Mouse (Mus musculus) MEL (cell line): ENCODE measurements around the gene Usp36.

Experiments
- BHLHE40 ChIP-seq: IDR thresholded peaks from 2 replicates; pipeline ENCODE4 v1.6.1; 2012; ENCODE audit warnings: low read depth, mild to moderate bottlenecking, inconsistent platforms, low read length, improper control_type of control experiment, borderline replicate concordance
- CHD2 ChIP-seq: IDR thresholded peaks from 2 replicates; pipeline ENCODE4 v1.6.1; 2011; ENCODE audit warnings: low read length, improper control_type of control experiment
- MXI1 ChIP-seq: IDR thresholded peaks from 2 replicates; pipeline ENCODE4 v1.6.1; 2011; ENCODE audit warnings: mild to moderate bottlenecking, low read depth, low read length, improper control_type of control experiment

DNA sequence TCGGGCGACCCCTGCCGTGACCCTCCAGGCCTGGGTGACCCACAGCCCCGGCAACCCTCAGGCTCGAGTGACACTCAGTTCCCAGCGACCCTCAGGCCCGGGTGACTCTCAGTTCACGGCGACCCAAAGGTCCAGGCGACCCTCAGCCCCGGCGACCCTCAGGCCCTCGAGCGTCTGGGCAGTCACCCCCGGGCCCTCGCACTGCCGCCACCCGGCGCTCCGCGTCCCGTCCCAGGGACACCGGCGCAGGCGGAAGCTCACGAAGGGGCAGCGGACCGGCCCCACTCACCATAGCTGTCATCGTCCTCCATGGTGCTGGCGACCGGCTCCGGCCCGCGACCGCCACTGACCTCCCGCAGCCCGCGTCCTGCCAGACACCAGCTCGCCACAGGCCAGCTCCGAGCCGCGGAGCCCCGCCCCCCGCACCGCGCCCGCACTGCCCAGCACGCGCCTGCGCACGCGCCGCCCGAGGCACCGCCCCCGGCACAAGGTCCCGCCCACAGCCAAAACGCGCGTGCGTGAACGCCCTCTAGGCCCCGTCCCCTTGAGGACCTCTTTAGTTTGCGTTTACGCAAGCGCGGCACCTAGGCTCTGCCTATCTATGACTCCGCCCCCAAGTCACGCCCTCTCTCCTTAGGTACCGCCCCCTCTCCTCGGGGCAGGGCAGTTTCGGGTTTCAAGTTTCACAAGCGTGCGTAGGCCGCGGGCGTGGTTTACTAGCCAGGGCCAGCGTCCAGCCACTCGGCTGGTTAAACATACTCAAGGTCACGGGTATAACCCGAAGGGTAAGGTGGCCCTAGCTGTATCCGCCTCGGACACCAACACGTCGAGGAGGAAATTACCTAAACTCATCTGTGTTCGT lies 41.7 kb downstream of the Usp36 start, which contains the start of gene Cyth1:
- TF ChIP-seq BHLHE40 (0 out of 2 replicates have a peak, but pooled peaks have one; percentile 9), CHD2 (no peak), MXI1 (peak; percentile 90)
